Mouse (Mus musculus): ENCODE results near the gene Hint1. TPM values are rescaled to one million over a fixed set of nuclear protein-coding genes. Genes with fewer than 3 reads are reported as not detected.

Gene Hint1
- polyA plus RNA-seq, 1 experiment, result 1,165 TPM

DNA sequence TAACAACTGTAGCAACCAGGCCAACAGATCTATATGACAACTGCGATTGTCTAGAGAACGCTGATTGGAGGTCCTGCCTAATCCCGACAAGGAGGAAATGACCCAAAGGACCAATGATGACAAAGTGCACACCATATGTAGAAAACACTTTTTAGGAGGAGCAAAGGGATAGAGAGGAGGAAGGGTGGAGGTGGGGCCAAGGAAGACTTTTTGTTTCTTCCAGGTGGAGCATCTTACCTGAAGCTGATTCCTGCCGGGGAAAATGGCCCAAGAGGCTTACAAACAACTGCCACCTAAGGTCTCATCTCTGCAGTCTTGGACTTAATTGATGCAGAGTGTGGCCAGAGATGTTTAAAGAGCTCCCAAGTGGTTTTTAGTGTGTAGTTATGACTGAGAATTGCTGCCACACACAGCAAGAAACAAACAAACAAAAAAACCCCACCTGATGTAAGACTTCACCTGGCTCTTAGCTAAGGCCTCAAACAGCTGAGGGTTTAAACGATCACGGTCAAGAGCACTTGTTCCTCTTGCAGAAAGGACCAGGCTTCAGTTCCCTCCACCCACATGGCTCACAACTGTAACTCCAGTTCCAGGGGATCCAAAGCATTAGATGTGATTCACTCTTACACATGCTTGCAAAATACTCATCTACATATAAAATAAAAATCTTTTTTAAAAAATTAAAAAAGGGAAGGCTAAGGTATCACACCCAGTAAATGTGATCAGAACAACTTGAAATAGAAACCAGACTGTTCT lies 675 bp upstream of the Hint1 start:
- no peak for TF ChIP-seq CTCF (IDR thresholded peaks at IDR 0.05; ENCODE audit: control insufficient read depth, insufficient read depth, insufficient read length)
- peaks cover 27% of the 10 kb centered on the region for H3K36me3 ChIP-seq (ENCODE audit: control insufficient read depth, insufficient read depth)
- H3K4me3 ChIP-seq (ENCODE audit: insufficient read depth, poor library complexity, severe bottlenecking), result peak overlapping the region; percentile 84
- no peaks in the 10 kb centered on the region for H3K27me3 ChIP-seq (ENCODE audit: control insufficient read depth, insufficient read depth, insufficient read length)
- peaks cover 32% of the 10 kb centered on the region for H3K79me3 ChIP-seq (ENCODE audit: low read depth)
- peaks cover 39% of the 10 kb centered on the region for H3K79me2 ChIP-seq (ENCODE audit: control insufficient read depth, insufficient read depth)
- H3ac ChIP-seq (ENCODE audit: control insufficient read depth, insufficient read length, low read depth), result peak overlapping the region; percentile 58

DNA sequence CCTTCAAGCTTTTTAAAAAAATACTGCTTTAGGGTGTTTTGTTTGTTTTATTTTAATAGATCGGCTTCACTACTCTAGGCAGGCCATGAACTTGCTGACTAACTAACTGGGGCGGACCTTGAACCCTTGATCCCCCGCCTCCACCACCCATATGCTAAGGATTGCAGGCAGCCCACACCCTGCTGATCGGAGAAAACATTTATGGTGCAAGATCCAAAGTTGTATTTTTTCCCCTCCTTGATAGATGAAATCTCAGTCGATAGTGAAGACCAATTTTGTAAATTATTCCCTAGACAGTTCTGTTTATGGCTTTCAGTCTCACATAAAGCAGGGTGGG lies 834 bp downstream of the Hint1 start:
- Histone ChIP-seq H3ac (ENCODE audit: control insufficient read depth, insufficient read length, low read depth) (peak overlapping the region; percentile 99), H3K79me2 (ENCODE audit: control insufficient read depth, insufficient read depth) (peaks cover 44% of the 10 kb centered on the region), H3K27me3 (ENCODE audit: control insufficient read depth, insufficient read depth, insufficient read length) (no peaks in the 10 kb centered on the region), H3K79me3 (ENCODE audit: low read depth) (peaks cover 32% of the 10 kb centered on the region), H3K4me3 (ENCODE audit: insufficient read depth, poor library complexity, severe bottlenecking) (peak overlapping the region; percentile 84), H3K36me3 (ENCODE audit: control insufficient read depth, insufficient read depth) (peaks cover 42% of the 10 kb centered on the region)
- TF ChIP-seq USF1 (IDR thresholded peaks at IDR 0.05; ENCODE audit: low read depth) (no peak), CTCF (IDR thresholded peaks at IDR 0.05; ENCODE audit: control insufficient read depth, insufficient read depth, insufficient read length) (no peak), CEBPB (IDR thresholded peaks at IDR 0.05; ENCODE audit: low read depth) (no peak), FOSL1 (IDR thresholded peaks at IDR 0.05; ENCODE audit: insufficient read depth, low read length, poor library complexity, severe bottlenecking) (no peak), MAX (IDR thresholded peaks at IDR 0.05) (no peak), MYOG (IDR thresholded peaks at IDR 0.05; ENCODE audit: control insufficient read depth, extremely low read depth, insufficient read length) (no peak), MYOD1 (IDR thresholded peaks at IDR 0.05; ENCODE audit: control insufficient read depth, insufficient read length, low read depth) (no peak)

DNA sequence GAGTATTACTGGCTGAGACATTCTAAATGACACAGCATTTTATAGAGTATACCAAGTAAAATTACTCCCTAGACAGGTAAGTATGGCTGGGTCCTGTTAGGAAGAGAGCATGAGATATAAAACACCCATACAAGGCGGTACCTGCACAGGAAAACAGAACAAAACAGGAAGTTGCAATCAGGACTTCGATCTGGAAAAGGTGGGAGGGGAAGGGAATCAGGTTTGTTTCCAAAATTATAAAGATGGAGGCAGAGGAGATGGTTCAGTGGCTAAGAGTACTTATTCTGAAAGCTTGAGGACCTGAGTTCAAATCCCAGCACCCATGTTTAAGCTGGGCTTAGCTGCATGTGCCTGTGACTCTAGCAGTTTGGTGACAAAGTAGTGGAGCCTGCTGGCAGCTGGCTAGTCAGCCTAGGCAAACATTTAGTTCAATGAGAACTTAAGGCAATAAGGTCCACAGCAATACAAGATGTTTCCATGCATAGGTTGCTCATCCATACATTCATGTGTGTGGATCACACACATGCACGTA lies 1.8 kb downstream of the Hint1 start:
- H3K79me2 ChIP-seq (ENCODE audit: control insufficient read depth, insufficient read depth), result peaks cover 44% of the 10 kb centered on the region
- H3ac ChIP-seq (ENCODE audit: control insufficient read depth, insufficient read length, low read depth), result no peak overlapping the region
- H3K4me3 ChIP-seq (ENCODE audit: insufficient read depth, poor library complexity, severe bottlenecking), result no peak overlapping the region
- no peak for TF ChIP-seq USF1 (IDR thresholded peaks at IDR 0.05; ENCODE audit: low read depth)
- TF ChIP-seq FOSL1 (IDR thresholded peaks at IDR 0.05; ENCODE audit: insufficient read depth, low read length, poor library complexity, severe bottlenecking), result no peak
- TF ChIP-seq CEBPB (IDR thresholded peaks at IDR 0.05; ENCODE audit: low read depth), result no peak
- TF ChIP-seq MAX (IDR thresholded peaks at IDR 0.05), result no peak
- TF ChIP-seq MYOD1 (IDR thresholded peaks at IDR 0.05; ENCODE audit: control insufficient read depth, insufficient read length, low read depth), result no peak
- TF ChIP-seq CTCF (IDR thresholded peaks at IDR 0.05; ENCODE audit: control insufficient read depth, insufficient read depth, insufficient read length), result no peak
- TF ChIP-seq MYOG (IDR thresholded peaks at IDR 0.05; ENCODE audit: control insufficient read depth, extremely low read depth, insufficient read length), result no peak
- H3K36me3 ChIP-seq (ENCODE audit: control insufficient read depth, insufficient read depth), result peaks cover 51% of the 10 kb centered on the region
- H3K27me3 ChIP-seq (ENCODE audit: control insufficient read depth, insufficient read depth, insufficient read length), result no peaks in the 10 kb centered on the region
- peaks cover 32% of the 10 kb centered on the region for H3K79me3 ChIP-seq (ENCODE audit: low read depth)

DNA sequence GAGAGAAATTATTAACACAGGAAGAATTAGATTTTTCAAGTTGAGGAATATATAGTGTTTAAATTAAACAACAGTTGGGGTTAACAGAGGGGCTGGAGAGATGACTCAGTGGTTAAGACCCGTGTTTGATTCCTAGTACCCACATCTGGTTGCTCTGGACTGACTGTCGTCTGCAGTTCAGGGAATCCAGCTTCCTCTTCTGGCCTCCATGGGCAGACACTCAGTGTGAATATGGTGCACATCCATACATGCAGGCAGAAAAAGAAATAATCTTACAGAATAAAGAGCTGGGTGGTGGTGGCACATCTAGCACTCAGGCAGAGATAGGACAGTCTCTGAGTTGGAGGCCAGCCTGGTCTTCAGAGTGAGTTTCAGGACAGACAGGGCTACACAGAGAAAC lies 2.3 kb downstream of the Hint1 start:
- Histone ChIP-seq H3K4me3 (ENCODE audit: insufficient read depth, poor library complexity, severe bottlenecking) (no peak overlapping the region), H3ac (ENCODE audit: control insufficient read depth, insufficient read length, low read depth) (no peak overlapping the region), H3K36me3 (ENCODE audit: control insufficient read depth, insufficient read depth) (peaks cover 55% of the 10 kb centered on the region), H3K27me3 (ENCODE audit: control insufficient read depth, insufficient read depth, insufficient read length) (no peaks in the 10 kb centered on the region), H3K79me2 (ENCODE audit: control insufficient read depth, insufficient read depth) (peaks cover 44% of the 10 kb centered on the region), H3K79me3 (ENCODE audit: low read depth) (peaks cover 32% of the 10 kb centered on the region)
- TF ChIP-seq FOSL1 (IDR thresholded peaks at IDR 0.05; ENCODE audit: insufficient read depth, low read length, poor library complexity, severe bottlenecking) (no peak), MAX (IDR thresholded peaks at IDR 0.05) (no peak), MYOD1 (IDR thresholded peaks at IDR 0.05; ENCODE audit: control insufficient read depth, insufficient read length, low read depth) (no peak), MYOG (IDR thresholded peaks at IDR 0.05; ENCODE audit: control insufficient read depth, extremely low read depth, insufficient read length) (no peak), CTCF (IDR thresholded peaks at IDR 0.05; ENCODE audit: control insufficient read depth, insufficient read depth, insufficient read length) (no peak), CEBPB (IDR thresholded peaks at IDR 0.05; ENCODE audit: low read depth) (no peak), USF1 (IDR thresholded peaks at IDR 0.05; ENCODE audit: low read depth) (no peak)

- Histone ChIP-seq H3ac (ENCODE audit: control insufficient read depth, insufficient read length, low read depth) (no peak overlapping the region), H3K79me3 (ENCODE audit: low read depth) (peaks cover 32% of the 10 kb centered on the region), H3K36me3 (ENCODE audit: control insufficient read depth, insufficient read depth) (peaks cover 64% of the 10 kb centered on the region), H3K4me3 (ENCODE audit: insufficient read depth, poor library complexity, severe bottlenecking) (no peak overlapping the region), H3K27me3 (ENCODE audit: control insufficient read depth, insufficient read depth, insufficient read length) (no peaks in the 10 kb centered on the region), H3K79me2 (ENCODE audit: control insufficient read depth, insufficient read depth) (peaks cover 44% of the 10 kb centered on the region)
- TF ChIP-seq USF1 (IDR thresholded peaks at IDR 0.05; ENCODE audit: low read depth) (no peak), MYOG (IDR thresholded peaks at IDR 0.05; ENCODE audit: control insufficient read depth, extremely low read depth, insufficient read length) (no peak), MYOD1 (IDR thresholded peaks at IDR 0.05; ENCODE audit: control insufficient read depth, insufficient read length, low read depth) (no peak), CEBPB (IDR thresholded peaks at IDR 0.05; ENCODE audit: low read depth) (no peak), FOSL1 (IDR thresholded peaks at IDR 0.05; ENCODE audit: insufficient read depth, low read length, poor library complexity, severe bottlenecking) (no peak), CTCF (IDR thresholded peaks at IDR 0.05; ENCODE audit: control insufficient read depth, insufficient read depth, insufficient read length) (no peak), MAX (IDR thresholded peaks at IDR 0.05) (no peak)
Observed at GRCm38 (mm10) chr11:54869318-54869717, 3.1 kb downstream of the Hint1 start.

Measured in C2C12 (cell line).